Mouse (Mus musculus) brain, embryonic 14.5 days (tissue): ENCODE data around the gene Acp2.

Experiments used
- CTCF ChIP-seq: fragments of 200-500 bp; IDR thresholded peaks from 2 replicates; pipeline ENCODE4 v1.5.1; 2012; ENCODE audit warnings: inconsistent platforms, mild to moderate bottlenecking, moderate library complexity, borderline replicate concordance; ENCODE audit not compliant: insufficient read depth, insufficient read length; ENCODE audit errors: extremely low read depth
- POLR2A ChIP-seq: fragments of 200-500 bp; IDR thresholded peaks from 2 replicates; pipeline ENCODE4 v1.6.1; 2012; ENCODE audit warnings: mild to moderate bottlenecking, inconsistent platforms, borderline replicate concordance; ENCODE audit not compliant: poor library complexity, insufficient read depth, insufficient read length, severe bottlenecking; ENCODE audit errors: extremely low read depth

DNA sequence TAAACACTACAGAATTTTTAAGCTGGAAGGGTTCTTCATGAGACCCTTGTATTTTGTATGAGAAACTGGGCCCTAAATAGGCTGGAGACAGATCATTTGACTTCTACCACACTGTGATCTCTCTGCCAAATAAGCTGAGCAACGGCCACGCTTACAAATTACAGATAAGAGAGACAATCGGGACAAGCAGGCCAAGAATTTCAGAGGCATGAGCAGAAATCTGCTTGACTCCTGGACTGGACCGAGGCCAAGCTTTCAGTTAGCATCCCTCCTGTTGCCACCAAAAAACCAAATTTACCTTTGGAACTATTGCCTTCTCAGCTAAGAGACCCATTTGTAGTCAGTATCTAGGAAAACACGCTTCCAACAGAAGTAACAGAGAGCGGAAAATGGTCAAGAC lies 42.1 kb upstream of the Acp2 start:
- TF ChIP-seq CTCF, result no peak
- no peak for TF ChIP-seq POLR2A
